Comparison of ENCODE assay signal across 18 mouse cellular contexts in the genomic region with DNA sequence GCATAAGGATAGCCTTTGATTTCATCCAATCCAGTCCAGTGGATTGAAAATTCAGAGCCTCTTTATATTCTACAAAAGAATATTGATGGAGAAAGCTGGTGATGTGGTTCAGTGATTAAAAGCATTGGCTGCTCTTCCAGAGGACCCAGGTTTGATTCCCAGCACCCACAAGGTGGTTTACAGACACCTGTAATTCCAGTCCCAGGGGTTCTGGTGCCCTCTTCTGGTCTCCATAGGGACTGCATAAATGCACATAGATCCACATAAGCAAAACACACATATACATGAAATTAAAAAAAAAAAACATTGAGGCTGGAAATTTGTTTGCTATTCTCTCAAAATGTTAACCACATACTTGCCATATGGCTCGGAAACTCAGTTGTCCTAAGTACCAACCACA. TPM values are rescaled to one million over a fixed set of nuclear protein-coding genes. Genes with fewer than 3 reads are reported as not detected.
A peak's percentile ranks its signal among the peaks of the same experiment; 100 is the strongest.
DNase-seq lines count a peak whose midpoint lies in the region; ATAC-seq and TF ChIP-seq lines count a peak whose summit lies in the region.
"Had no signal": no experiment of that assay in that cellular context is flagged by ENCODE, and none has a peak within 500 bp of the region (broad histone marks: within the 10 kb centered on the region; RNA-seq: fewer than 3 reads in every experiment).

No protein-coding gene starts in this region.

- no peak overlapping the region for H3K4me3 ChIP-seq in layer of hippocampus, adult 2 months
- no peak overlapping the region for H3K4me3 ChIP-seq in midbrain, postnatal 0 days (ENCODE audit: low read depth, low read length)
- no peak overlapping the region for H3K4me3 ChIP-seq in midbrain, embryonic 14.5 days (replicated peaks; ENCODE audit: low read depth, low read length)
- H3K4me3 ChIP-seq: embryonic facial prominence, embryonic 15.5 days; kidney, embryonic 15.5 days; midbrain, embryonic 13.5 days had no signal

- no peak overlapping the region for H3K4me2 ChIP-seq in midbrain, postnatal 0 days (ENCODE audit: low read depth, low read length, poor library complexity, severe bottlenecking)
- H3K4me2 ChIP-seq in midbrain, embryonic 14.5 days (ENCODE audit: low read length): no peak overlapping the region
- H3K4me2 ChIP-seq: embryonic facial prominence, embryonic 15.5 days; kidney, embryonic 15.5 days; midbrain, embryonic 13.5 days had no signal

- no peaks in the 10 kb centered on the region for H3K9me3 ChIP-seq in midbrain, postnatal 0 days (ENCODE audit: low read length)
- no peaks in the 10 kb centered on the region for H3K9me3 ChIP-seq in midbrain, embryonic 14.5 days (ENCODE audit: control insufficient read depth, low read length)
- H3K9me3 ChIP-seq: embryonic facial prominence, embryonic 15.5 days; kidney, embryonic 15.5 days; midbrain, embryonic 13.5 days had no signal

- 0 out of 2 replicates have a peak, but pooled peaks cover 3% of the 10 kb centered on the region for H3K4me1 ChIP-seq in midbrain, postnatal 0 days (ENCODE audit: insufficient read depth, low read length)
- H3K4me1 ChIP-seq in midbrain, embryonic 14.5 days (ENCODE audit: control insufficient read depth, insufficient read depth, low read length): no peaks in the 10 kb centered on the region

- DNase-seq in CD4-positive, CD25-positive, alpha-beta regulatory T cell, adult 2 months (ENCODE audit: low read depth, low spot score): peak; percentile 42
- DNase-seq in layer of hippocampus, adult 2 months (ENCODE audit: low spot score in 2 of 2): no peak
- DNase-seq in layer of hippocampus, postnatal 14 days (ENCODE audit: low spot score in 2 of 2): no peak
- no peak for DNase-seq in midbrain, postnatal 0 days (ENCODE audit: low spot score)
- DNase-seq in midbrain, embryonic 14.5 days: no peak
- peak; percentile 27 for DNase-seq in splenic B cell, adult 2 months (ENCODE audit: low read depth, low spot score)
- no peak for DNase-seq in testis, postnatal 10 days (ENCODE audit: low spot score)
- DNase-seq: adrenal gland, postnatal 36 days; cerebellum, adult 9-11 months; heart, postnatal 14 days; lung, postnatal 14 days; right cerebral cortex, postnatal 14 days; thymus, postnatal 36 days had no signal

- no peaks in the 10 kb centered on the region for H3K27me3 ChIP-seq in midbrain, postnatal 0 days (ENCODE audit: insufficient read depth, low read length)
- H3K27me3 ChIP-seq in midbrain, embryonic 14.5 days (ENCODE audit: control insufficient read depth, insufficient read depth, low read length): no peaks in the 10 kb centered on the region
- H3K27me3 ChIP-seq in splenic B cell, adult 2 months (ENCODE audit: control insufficient read depth, insufficient read depth, low read length, poor library complexity, severe bottlenecking): no peaks in the 10 kb centered on the region
- H3K27me3 ChIP-seq: embryonic facial prominence, embryonic 15.5 days; kidney, embryonic 15.5 days; midbrain, embryonic 13.5 days had no signal

- peak; percentile 64 for TF ChIP-seq CTCF in layer of hippocampus, adult 2 months (conservative IDR thresholded peaks at IDR 0.05)
- TF ChIP-seq CTCF in midbrain, postnatal 0 days (IDR thresholded peaks at IDR 0.05): peak; percentile 29

- H3K36me3 ChIP-seq in midbrain, postnatal 0 days (ENCODE audit: insufficient read depth, low read length): peaks cover 2% of the 10 kb centered on the region; the same call in 1 of the 2 replicates
- H3K36me3 ChIP-seq in midbrain, embryonic 14.5 days (ENCODE audit: control insufficient read depth, insufficient read depth, low read length): no peaks in the 10 kb centered on the region
- H3K36me3 ChIP-seq in splenic B cell, adult 2 months (ENCODE audit: control insufficient read depth, insufficient read depth, low read length, poor library complexity, severe bottlenecking): 0 out of 2 replicates have a peak, but pooled peaks cover 3% of the 10 kb centered on the region
- H3K36me3 ChIP-seq: embryonic facial prominence, embryonic 15.5 days; midbrain, embryonic 13.5 days had no signal

- H3K27ac ChIP-seq in layer of hippocampus, adult 2 months: peak overlapping the region; percentile 54; the same call in 1 of the 2 replicates
- H3K27ac ChIP-seq in midbrain, postnatal 0 days (ENCODE audit: low read depth, low read length): no peak overlapping the region
- no peak overlapping the region for H3K27ac ChIP-seq in midbrain, embryonic 14.5 days (replicated peaks; ENCODE audit: low read depth, low read length)
- H3K27ac ChIP-seq: embryonic facial prominence, embryonic 15.5 days; kidney, embryonic 15.5 days; midbrain, embryonic 13.5 days had no signal

- no peak for ATAC-seq in CD4-positive, CD25-positive, alpha-beta regulatory T cell, adult 4 months
- no peak for ATAC-seq in midbrain, postnatal 0 days (ENCODE audit: low FRiP score)
- no peak for ATAC-seq in midbrain, embryonic 14.5 days (ENCODE audit: low FRiP score, low TSS enrichment)
- ATAC-seq: hindbrain, embryonic 16.5 days; midbrain, embryonic 13.5 days had no signal

- H3K9ac ChIP-seq in midbrain, postnatal 0 days (replicated peaks; ENCODE audit: low read length, poor library complexity, severe bottlenecking): no peak overlapping the region
- H3K9ac ChIP-seq in midbrain, embryonic 14.5 days (replicated peaks; ENCODE audit: low read length): no peak overlapping the region
- H3K9ac ChIP-seq: embryonic facial prominence, embryonic 15.5 days; kidney, embryonic 15.5 days; midbrain, embryonic 13.5 days had no signal

- WGBS in midbrain, postnatal 0 days: 97% methylated on average over 1 of the region's 1 CpGs
- 98% methylated on average over 1 of the region's 1 CpGs for WGBS in midbrain, embryonic 14.5 days

RNA-seq across cellular contexts. Expression of gene Rph3al, which starts 26.3 kb away (rescaled TPM):
- 1 to 10 TPM; 6.3 to 7.9 TPM for polyA plus RNA-seq in CD4-positive, CD25-positive, alpha-beta regulatory T cell, adult 4 months (2017; shearing (Covaris generic))
- total RNA-seq in layer of hippocampus, adult 2 months (2021): 1 to 10 TPM; 4.8 to 6.3 TPM
- total RNA-seq in layer of hippocampus, postnatal 14 days (2021): 1 to 10 TPM; 5.4 to 5.6 TPM
- 3.4 and 4.0 TPM in 2 replicates for total RNA-seq in midbrain, postnatal 0 days (2014; rRNA removed)
- polyA plus RNA-seq in midbrain, postnatal 0 days (2015; fragmentation: Nextera tagmentation; extraction: Ambion mirVana): 3.0 and 3.1 TPM in 2 replicates
- polyA plus RNA-seq in midbrain, embryonic 14.5 days (2014; fragmentation: Nextera tagmentation; extraction: Ambion mirVana): 1.6 and 2.3 TPM in 2 replicates

Comparison
In these comparisons a context has a peak if more than half of its experiments do, and no peak if none do; other contexts are left out.
1. DNase-seq: peak in CD4-positive, CD25-positive, alpha-beta regulatory T cell, adult 2 months (single experiment) and splenic B cell, adult 2 months (single experiment); none in layer of hippocampus, adult 2 months (0 of 2), layer of hippocampus, postnatal 14 days (0 of 2), midbrain, postnatal 0 days (single experiment), midbrain, embryonic 14.5 days (single experiment) and testis, postnatal 10 days (single experiment).